Mouse (Mus musculus): ENCODE data around the gene Ppp6r3. TPM values are rescaled to one million over a fixed set of nuclear protein-coding genes. Genes with fewer than 3 reads are reported as not detected.
"Not testable (repeated sequence)": the region's sequence is repeated elsewhere in the genome, so short reads cannot be mapped to it uniquely, and the experiment has no call there.

The Ppp6r3 gene
- total and polyA plus RNA-seq, 2 experiments from 2014 or later: 31.0 to 97.8 TPM

DNA sequence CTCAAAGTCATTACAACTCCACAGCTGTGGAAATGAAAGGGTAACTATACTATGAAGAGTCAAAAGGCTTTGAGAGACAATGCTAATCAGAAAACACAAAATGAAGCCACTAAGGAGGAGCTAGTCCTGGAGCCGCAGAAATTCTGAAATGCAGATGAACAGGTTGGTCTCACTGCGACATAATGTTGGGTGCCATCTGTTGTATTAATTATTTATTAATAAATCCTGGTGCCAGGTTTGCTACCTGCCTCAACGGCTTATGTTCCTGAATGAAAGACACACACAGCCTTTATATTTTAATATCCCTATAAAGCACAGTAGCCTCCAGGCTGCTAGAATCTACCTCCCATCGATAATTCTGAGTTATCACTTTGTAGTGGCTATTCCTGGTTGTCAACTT is 33.0 kb downstream of the Ppp6r3 start:
- H3K4me2 ChIP-seq (ENCODE audit: low read depth, low read length): no peak overlapping the region
- H3K4me3 ChIP-seq (ENCODE audit: low read length): no peak overlapping the region
- H3K4me1 ChIP-seq (ENCODE audit: insufficient read depth, low read length): no peaks in the 10 kb centered on the region
- ATAC-seq (no peak), DNase-seq (ENCODE audit: low spot score) (no peak)
- H3K9ac ChIP-seq (replicated peaks; ENCODE audit: low read length): no peak overlapping the region
- 83% methylated on average over 4 of the region's 4 CpGs for WGBS
- H3K36me3 ChIP-seq (ENCODE audit: insufficient read depth, low read length): no peaks in the 10 kb centered on the region
- H3K27ac ChIP-seq: no peak overlapping the region
- H3K27me3 ChIP-seq (ENCODE audit: insufficient read depth, low read length): no peaks in the 10 kb centered on the region
- no peak for TF ChIP-seq CTCF (IDR thresholded peaks at IDR 0.05; ENCODE audit: low read depth)
- no peaks in the 10 kb centered on the region for H3K9me3 ChIP-seq (ENCODE audit: low read length)

DNA sequence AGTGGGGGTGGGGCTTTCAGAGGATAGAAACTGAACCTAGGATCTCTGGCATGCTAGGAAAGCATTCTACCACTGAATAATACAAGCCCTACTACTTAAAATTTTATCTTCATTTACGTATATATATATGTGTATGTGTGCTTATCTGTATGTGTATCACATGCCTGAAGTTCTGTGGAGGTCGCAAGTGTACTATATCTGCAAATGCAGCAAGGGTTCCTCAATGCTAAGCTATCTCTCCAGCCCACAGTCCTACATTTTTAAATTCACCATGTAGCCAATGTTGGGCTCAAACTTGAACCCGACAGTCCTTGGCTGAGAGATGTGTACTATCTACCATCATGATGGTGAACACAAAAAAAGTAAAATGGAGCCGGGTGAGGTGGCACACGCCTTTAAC is 34.6 kb downstream of the Ppp6r3 start:
- H3K4me3 ChIP-seq (ENCODE audit: low read length): no peak overlapping the region

DNA sequence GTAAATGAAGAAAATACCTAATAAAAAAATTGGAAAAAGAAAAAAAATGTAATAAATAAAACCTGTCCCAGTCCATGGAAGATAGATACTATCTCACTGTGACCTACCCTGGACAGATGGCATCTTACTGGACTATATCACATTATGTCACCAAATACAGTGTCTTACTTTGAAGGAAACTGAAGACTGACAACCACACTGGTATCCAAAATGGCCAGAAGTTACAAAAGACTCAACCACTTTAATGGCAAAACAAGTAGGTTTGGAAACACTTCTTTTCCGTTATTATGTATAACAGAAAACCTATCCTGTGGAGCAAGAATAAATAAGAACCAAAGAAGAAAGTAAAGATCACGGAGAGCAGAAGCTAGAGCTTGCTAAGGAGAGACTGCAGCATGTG is 35.3 kb downstream of the Ppp6r3 start:
- Histone ChIP-seq H3K27me3 (ENCODE audit: insufficient read depth, low read length) (no peaks in the 10 kb centered on the region), H3K9ac (replicated peaks; ENCODE audit: low read length) (no peak overlapping the region), H3K36me3 (ENCODE audit: insufficient read depth, low read length) (no peaks in the 10 kb centered on the region), H3K9me3 (ENCODE audit: low read length) (no peaks in the 10 kb centered on the region), H3K4me2 (ENCODE audit: low read depth, low read length) (no peak overlapping the region), H3K4me3 (ENCODE audit: low read length) (no peak overlapping the region), H3K27ac (no peak overlapping the region), H3K4me1 (ENCODE audit: insufficient read depth, low read length) (no peaks in the 10 kb centered on the region)
- no peak for ATAC-seq
- 86% methylated on average over 2 of the region's 2 CpGs for WGBS
- TF ChIP-seq CTCF (IDR thresholded peaks at IDR 0.05; ENCODE audit: low read depth): no peak
- no peak for DNase-seq (ENCODE audit: low spot score)

More for the DNA sequence above, 34.6 kb downstream of the Ppp6r3 start:
- no peak for TF ChIP-seq CTCF (IDR thresholded peaks at IDR 0.05; ENCODE audit: low read depth)
- Histone ChIP-seq H3K36me3 (ENCODE audit: insufficient read depth, low read length) (no peaks in the 10 kb centered on the region), H3K4me2 (ENCODE audit: low read depth, low read length) (no peak overlapping the region), H3K27ac (no peak overlapping the region), H3K9me3 (ENCODE audit: low read length) (no peaks in the 10 kb centered on the region), H3K27me3 (ENCODE audit: insufficient read depth, low read length) (no peaks in the 10 kb centered on the region), H3K9ac (replicated peaks; ENCODE audit: low read length) (no peak overlapping the region), H3K4me1 (ENCODE audit: insufficient read depth, low read length) (no peaks in the 10 kb centered on the region)
- ATAC-seq (no peak), DNase-seq (ENCODE audit: low spot score) (no peak)
- 96% methylated on average over 5 of the region's 5 CpGs for WGBS

DNA sequence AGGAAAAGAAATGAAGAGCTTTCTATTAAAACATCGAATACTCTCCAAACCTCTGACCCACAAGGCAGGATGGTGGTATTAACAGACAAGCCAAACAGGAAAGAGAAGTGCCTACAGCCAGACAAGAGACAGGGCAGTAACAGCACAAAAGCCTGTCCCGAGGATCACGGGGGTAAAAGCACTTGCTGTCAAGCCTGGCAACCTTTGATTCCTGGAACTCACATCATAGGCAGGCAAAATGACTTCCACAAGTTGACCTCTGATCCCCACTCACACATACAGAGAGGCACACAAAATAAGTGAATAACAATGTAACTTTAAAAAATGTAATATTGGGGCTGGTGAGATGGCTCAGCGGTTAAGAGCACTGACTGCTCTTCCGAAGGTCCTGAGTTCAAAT is 36.1 kb downstream of the Ppp6r3 start:
- Histone ChIP-seq H3K27ac (no peak overlapping the region), H3K4me3 (ENCODE audit: low read length) (no peak overlapping the region), H3K4me1 (ENCODE audit: insufficient read depth, low read length) (no peaks in the 10 kb centered on the region), H3K27me3 (ENCODE audit: insufficient read depth, low read length) (no peaks in the 10 kb centered on the region), H3K9me3 (ENCODE audit: low read length) (no peaks in the 10 kb centered on the region), H3K36me3 (ENCODE audit: insufficient read depth, low read length) (no peaks in the 10 kb centered on the region), H3K4me2 (ENCODE audit: low read depth, low read length) (no peak overlapping the region), H3K9ac (replicated peaks; ENCODE audit: low read length) (no peak overlapping the region)
- TF ChIP-seq CTCF (IDR thresholded peaks at IDR 0.05; ENCODE audit: low read depth): no peak
- no peak for ATAC-seq
- 80% methylated on average over 5 of the region's 5 CpGs for WGBS
- no peak for DNase-seq (ENCODE audit: low spot score)

DNA sequence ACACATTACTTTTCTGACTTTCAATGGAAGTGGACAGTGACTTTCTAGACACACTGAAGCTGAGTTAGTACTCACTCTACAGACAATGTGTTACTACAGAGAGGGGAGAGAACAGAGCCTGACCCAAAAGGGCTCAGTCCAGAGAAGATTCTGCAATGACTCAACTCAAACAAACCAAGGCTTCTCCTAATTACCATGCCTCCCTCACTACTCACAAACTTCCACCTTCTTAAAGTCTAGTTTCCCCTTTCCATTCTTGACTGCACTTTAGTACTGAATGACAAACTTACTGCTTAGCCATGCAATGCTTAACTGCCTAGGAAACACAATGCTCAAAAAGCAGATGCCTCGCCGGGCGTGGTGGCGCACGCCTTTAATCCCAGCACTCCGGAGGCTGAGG is 37.9 kb downstream of the Ppp6r3 start:
- Histone ChIP-seq H3K4me1 (ENCODE audit: insufficient read depth, low read length) (no peaks in the 10 kb centered on the region), H3K36me3 (ENCODE audit: insufficient read depth, low read length) (no peaks in the 10 kb centered on the region), H3K27me3 (ENCODE audit: insufficient read depth, low read length) (no peaks in the 10 kb centered on the region), H3K4me3 (ENCODE audit: low read length) (no peak overlapping the region), H3K9me3 (ENCODE audit: low read length) (no peaks in the 10 kb centered on the region), H3K27ac (no peak overlapping the region), H3K4me2 (ENCODE audit: low read depth, low read length) (no peak overlapping the region), H3K9ac (replicated peaks; ENCODE audit: low read length) (no peak overlapping the region)
- 92% methylated on average over 6 of the region's 6 CpGs for WGBS
- ATAC-seq (no peak), DNase-seq (ENCODE audit: low spot score) (no peak)
- no peak for TF ChIP-seq CTCF (IDR thresholded peaks at IDR 0.05; ENCODE audit: low read depth)

DNA sequence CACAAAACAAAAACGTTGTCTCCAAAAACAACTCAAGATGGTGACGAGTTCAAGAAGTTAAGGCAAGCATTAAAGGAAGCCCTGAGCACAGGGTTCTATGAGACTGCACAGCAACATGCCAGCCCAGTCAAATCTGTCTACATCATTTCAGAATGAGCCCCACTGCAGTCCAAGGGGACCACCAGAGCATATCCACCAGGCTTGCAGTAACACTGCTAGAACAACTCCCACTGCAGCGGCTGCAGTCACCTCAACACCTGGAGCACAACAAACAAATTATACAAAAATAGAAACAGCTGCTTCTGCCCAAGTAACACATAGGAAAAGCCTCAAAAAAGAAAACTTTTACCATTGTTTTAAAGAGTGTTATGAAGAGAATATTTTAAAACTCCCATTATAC is 40.6 kb downstream of the Ppp6r3 start:
- WGBS: 82% methylated on average over 3 of the region's 3 CpGs
- no peak for TF ChIP-seq CTCF (IDR thresholded peaks at IDR 0.05; ENCODE audit: low read depth)

DNA sequence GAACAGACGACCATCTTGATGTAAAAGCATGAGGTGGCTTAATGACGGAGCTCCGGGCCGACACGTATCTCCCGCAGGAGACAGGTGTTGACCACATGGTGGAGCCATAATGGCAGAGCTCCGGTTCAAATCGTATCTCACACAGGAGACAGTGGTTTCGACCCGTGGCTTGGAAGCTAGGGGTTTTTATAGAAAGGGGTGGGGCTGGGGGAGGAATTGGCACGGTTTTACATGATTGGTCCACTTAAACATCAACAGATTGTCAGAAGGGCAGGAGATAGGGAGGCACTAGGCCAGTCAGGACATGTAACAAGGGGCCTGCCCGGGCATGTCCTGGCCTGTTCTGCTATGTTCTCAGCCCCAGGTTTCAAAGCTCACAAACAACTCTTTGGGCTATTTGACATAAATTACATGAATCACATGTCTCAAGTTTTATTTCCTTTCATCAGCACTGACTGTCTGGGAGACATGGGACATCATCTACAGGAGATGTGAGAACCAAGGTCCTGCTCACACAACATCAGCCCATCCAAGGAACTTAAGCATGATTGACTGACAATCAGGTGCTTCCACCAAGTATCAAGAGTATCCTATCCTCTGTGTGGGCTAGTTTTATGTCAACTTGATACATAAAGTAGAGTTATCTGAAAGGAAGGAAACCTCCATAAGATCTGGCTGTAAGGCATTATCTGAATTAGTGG is 42.1 kb downstream of the Ppp6r3 start:
- ATAC-seq; H3K4me3 ChIP-seq (ENCODE audit: low read length); H3K27ac ChIP-seq; H3K4me1 ChIP-seq (ENCODE audit: insufficient read depth, low read length); H3K36me3 ChIP-seq (ENCODE audit: insufficient read depth, low read length); H3K4me2 ChIP-seq (ENCODE audit: low read depth, low read length); DNase-seq (ENCODE audit: low spot score); H3K9ac ChIP-seq (replicated peaks; ENCODE audit: low read length); H3K27me3 ChIP-seq (ENCODE audit: insufficient read depth, low read length); H3K9me3 ChIP-seq (ENCODE audit: low read length): not testable (repeated sequence)
- 90% methylated on average over 12 of the region's 12 CpGs for WGBS

More for the DNA sequence above, 40.6 kb downstream of the Ppp6r3 start:
- Histone ChIP-seq H3K4me2 (ENCODE audit: low read depth, low read length) (no peak overlapping the region), H3K9ac (replicated peaks; ENCODE audit: low read length) (no peak overlapping the region), H3K4me3 (ENCODE audit: low read length) (no peak overlapping the region), H3K27ac (no peak overlapping the region), H3K36me3 (ENCODE audit: insufficient read depth, low read length) (no peaks in the 10 kb centered on the region), H3K4me1 (ENCODE audit: insufficient read depth, low read length) (no peaks in the 10 kb centered on the region), H3K9me3 (ENCODE audit: low read length) (no peaks in the 10 kb centered on the region), H3K27me3 (ENCODE audit: insufficient read depth, low read length) (no peaks in the 10 kb centered on the region)
- DNase-seq (ENCODE audit: low spot score) (no peak), ATAC-seq (no peak)

Measured in hindbrain, postnatal 0 days (tissue).